Mouse (Mus musculus) erythroblast, adult 5-6 weeks (primary cell): ENCODE data around the gene Rnase9. TPM values are rescaled to one million over a fixed set of nuclear protein-coding genes. Genes with fewer than 3 reads are reported as not detected.
A peak's percentile ranks its signal among the peaks of the same experiment; 100 is the strongest.
"Not testable (repeated sequence)": the region's sequence is repeated elsewhere in the genome, so short reads cannot be mapped to it uniquely, and the experiment has no call there.

Source experiments
- ATAC-seq: replicated peaks from 2 replicates; pipeline ENCODE4 v1.8.0; 2016; ENCODE audit warnings: moderate number of reproducible peaks, mild to moderate bottlenecking, moderate TSS enrichment, inconsistent platforms; ENCODE audit not compliant: poor library complexity, low FRiP score, severe bottlenecking
- total RNA-seq, 2 experiments: library from RNA; stranded (forward) in 1 of 2; stranded (reverse) in 1 of 2; fragments of 150-400 nt in 1 of 2; fragments of 200-764, 138-1000 nt in 1 of 2; gene quantifications; 2 replicates each; pipeline versions ENCODE4 v1.2.3 to v1.2.4; 2015 to 2017; ENCODE audit warnings: low replicate concordance in 2 of 2

Gene Rnase9
- total RNA-seq, 2 experiments from 2014 or later: not detected

GRCm38 (mm10) chr14:51053176-51053575, 11.5 kb upstream of the Rnase9 start:
- no peak for ATAC-seq

- no peak for ATAC-seq
Measured at GRCm38 (mm10) chr14:51051941-51052340, 10.3 kb upstream of the Rnase9 start.

- ATAC-seq: no peak
Measured at GRCm38 (mm10) chr14:51050063-51050462, 8.4 kb upstream of the Rnase9 start, which contains the start of gene Rnase11. TSS of gene Rnase11 (minus strand) at chr14:51050163.

- ATAC-seq: no peak
Measured at GRCm38 (mm10) chr14:51047846-51048245, 6.2 kb upstream of the Rnase9 start.

- ATAC-seq: no peak
Measured at GRCm38 (mm10) chr14:51036214-51036613, 5.5 kb downstream of the Rnase9 start.

GRCm38 (mm10) chr14:51035206-51035605, 6.5 kb downstream of the Rnase9 start:
- ATAC-seq: no peak

- ATAC-seq: no peak
Measured at GRCm38 (mm10) chr14:51027387-51028155, 14.1 kb downstream of the Rnase9 start.

- ATAC-seq: peak; percentile 88
Measured at GRCm38 (mm10) chr14:51026391-51027133, 15.1 kb downstream of the Rnase9 start.

DNA sequence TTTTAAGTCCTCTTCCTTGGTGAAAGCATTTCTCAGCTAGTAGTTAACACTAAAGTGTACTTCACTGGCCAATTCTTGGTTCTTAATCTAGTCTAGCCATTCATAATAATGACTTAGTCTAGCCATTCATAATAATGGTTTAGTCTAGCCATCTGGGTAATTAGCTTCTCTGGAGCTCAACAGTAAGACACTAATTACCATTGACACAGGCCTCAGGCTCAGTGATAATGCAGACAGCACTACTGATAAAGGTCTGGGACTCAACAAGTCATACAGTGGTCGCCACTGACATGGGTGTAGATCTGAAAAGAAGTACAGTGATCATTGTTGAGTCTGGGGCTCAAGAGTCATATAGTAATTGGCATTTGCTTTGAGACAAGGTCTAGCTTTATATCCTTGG, 16.8 kb downstream of the Rnase9 start:
- no peak for ATAC-seq

- ATAC-seq: no peak
Measured at GRCm38 (mm10) chr14:51023457-51023856, 18.2 kb downstream of the Rnase9 start.

GRCm38 (mm10) chr14:51017256-51017655, 24.4 kb downstream of the Rnase9 start:
- ATAC-seq: no peak

GRCm38 (mm10) chr14:51015780-51016179, 25.9 kb downstream of the Rnase9 start:
- no peak for ATAC-seq

DNA sequence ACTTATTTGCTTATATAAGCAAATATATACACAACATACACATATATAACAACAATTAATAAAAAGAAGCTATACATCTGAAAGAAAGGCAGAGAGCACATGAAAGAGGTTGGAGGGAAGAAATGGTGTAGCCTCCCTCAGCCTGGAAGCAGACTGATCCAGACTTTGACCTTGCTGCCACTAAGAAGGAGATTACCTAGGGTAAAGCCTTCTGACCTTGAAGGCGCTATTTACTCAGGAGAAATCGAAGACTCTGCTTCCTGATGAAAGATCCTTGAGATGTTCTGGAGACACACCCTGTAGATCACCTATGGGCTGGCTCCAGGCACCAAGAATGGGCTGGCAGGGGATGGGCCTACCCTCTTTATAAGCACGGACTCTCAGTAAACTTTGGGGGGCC, 26.9 kb downstream of the Rnase9 start:
- ATAC-seq: not testable (repeated sequence)

DNA sequence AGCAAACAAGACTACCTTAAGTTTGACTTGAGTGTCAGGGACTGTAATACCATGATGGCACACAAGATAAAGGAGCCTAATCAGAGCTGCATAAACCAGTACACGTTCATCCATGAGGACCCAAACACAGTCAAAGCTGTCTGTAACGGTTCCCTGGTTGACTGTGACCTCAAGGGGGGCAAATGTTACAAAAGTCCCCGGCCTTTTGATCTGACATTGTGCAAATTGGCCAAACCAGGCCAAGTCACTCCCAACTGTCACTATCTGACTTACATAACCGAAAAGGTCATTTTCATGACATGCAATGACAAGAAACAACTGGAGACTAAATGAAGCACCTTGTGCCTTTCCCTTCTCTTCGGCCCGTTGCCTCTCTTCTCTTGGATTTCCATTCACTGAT, 32.1 kb downstream of the Rnase9 start:
- no peak for ATAC-seq

DNA sequence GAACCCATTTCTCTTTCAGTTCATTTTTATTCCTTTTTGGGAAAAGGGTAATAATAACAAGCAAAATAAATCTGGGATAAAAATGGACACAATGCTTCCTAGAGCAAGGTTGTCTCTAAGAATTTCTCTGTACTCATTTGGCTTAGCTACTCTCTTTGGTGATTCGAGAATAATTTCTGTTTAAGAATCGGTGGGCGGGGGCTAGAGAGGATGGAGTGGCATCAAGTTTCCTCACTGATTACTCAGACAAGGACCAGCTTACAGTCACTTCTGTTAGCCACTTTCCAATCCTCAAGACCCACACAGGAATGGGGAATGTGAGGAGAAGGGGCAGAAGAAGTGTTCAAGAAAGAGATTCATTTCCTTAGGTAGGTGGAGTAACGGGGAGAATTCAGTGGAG, 32.9 kb downstream of the Rnase9 start:
- ATAC-seq: no peak

DNA sequence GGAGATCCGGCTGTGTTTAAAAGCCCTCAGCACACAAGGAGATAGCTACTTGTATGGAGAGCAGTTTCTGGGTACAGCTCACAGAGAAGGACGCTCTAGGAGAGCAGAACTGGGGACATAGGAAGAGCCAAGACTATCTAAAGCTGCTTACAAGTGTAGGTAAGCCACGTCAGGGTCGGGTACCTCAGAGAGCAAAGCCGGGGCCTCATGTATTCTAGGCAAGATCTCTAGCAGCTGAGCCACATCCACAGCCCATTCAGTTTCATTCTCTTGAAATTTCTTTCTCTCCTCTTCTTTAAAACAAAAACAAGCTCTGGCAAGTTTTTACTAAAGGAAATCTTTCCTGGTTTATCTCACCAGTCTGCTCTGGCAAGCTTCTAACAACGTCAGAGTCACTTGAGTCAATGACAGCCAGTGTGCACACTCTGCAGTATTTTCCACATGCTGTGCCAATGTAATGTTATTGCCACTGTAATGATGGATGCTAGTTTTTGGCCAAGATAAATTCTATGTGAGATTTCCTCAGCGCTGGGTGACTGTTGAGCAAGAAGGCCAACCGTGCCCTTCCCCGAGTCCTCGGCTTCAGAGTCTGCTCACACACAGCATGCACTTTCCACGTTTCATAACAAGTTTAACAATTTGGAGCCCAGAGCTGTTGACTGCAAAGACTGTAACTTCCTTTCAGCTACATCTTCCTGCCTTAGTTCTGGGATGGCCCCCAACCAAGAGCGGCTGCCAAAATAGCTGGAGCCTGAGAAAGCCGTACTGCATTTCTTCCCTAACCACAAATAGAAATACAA, 33.6 kb downstream of the Rnase9 start:
- ATAC-seq: no peak

DNA sequence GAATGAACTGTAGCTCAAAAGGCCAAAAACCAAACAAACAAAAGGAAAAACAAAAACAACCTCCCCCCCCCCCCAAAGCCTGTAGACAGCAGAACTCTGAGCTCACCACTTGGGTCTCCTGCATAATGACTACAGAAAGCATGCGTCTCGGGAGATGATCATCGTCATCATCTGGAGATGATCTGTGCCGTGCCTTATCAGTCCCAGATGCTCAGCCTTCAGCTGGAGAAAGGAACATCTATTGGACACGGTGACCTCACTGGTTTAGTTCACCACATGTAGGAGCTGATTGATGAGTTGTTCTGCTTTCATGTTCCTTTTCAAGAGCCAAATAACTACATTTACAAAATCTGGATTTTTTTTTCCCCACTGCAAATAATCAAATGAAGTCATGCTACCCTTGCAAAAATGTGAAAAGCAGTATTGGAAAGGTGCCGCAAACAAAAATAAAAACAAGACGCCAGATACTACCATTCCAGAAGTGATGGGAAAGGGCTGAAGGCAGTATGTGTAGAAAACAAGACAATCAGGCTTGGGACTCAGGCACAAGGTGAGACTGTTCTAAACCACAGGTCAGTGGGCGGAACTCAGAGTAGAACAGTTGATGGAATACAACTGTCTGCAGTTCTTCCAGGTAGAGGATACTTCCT, 34.4 kb downstream of the Rnase9 start, which contains the start of gene Rnase10:
Rnase10 (plus strand) TSS at position 600 of the 650 bp plus-strand sequence.
- no peak for ATAC-seq

DNA sequence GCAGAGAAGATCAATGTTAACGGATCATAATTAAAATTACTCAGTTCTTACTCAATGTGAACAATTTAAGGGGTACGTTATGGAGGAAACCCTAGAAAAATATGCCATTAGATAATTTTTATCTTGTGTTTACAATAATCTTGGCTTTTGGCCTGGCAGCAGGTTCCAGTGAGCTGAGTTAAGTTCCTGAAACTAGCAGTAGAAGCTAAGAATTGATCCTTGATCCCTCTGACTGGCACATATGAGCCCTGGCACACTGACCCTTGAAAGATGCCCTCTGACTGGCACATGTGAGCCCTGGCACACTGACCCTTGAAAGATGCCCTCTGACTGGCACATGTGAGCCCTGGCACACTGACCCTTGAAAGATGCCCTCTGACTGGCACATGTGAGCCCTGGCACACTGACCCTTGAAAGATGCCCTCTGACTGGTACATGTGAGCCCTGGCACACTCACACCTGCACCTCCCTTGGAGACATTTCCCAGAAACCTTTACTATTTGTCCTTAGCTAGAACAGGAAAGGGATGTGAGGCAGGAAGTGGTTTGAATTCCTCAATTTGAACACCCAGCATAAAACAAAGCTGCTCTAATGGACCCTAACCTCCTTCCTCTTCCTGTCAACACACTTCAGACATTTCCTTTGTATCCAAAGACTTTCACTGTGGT, 43.5 kb downstream of the Rnase9 start:
- no peak for ATAC-seq

- ATAC-seq: no peak
Measured at GRCm38 (mm10) chr14:50997088-50997487, 44.6 kb downstream of the Rnase9 start.
